Mouse (Mus musculus) fibroblast of lung, adult 2 months (primary cell): ENCODE measurements around the gene Pkm.
A peak's percentile ranks its signal among the peaks of the same experiment; 100 is the strongest.

Source experiments
- DNase-seq: peaks from one replicate; pipeline ENCODE4 v3.0.0-alpha.2; 2011; ENCODE audit warnings: low read depth

Gene Pkm

GRCm38 (mm10) chr9:59655958-59656634 is at the start of gene Pkm:
TSS of gene Pkm (plus strand) at chr9:59656368.
- peak; percentile 98 for DNase-seq

- DNase-seq = no peak
Observed at GRCm38 (mm10) chr9:59610950-59611349, 45.2 kb upstream of the Pkm start.

GRCm38 (mm10) chr9:59615797-59616196 is 40.4 kb upstream of the Pkm start:
- no peak for DNase-seq

GRCm38 (mm10) chr9:59616622-59617306 is 39.4 kb upstream of the Pkm start, which contains the start of gene Parp6:
TSS of gene Parp6 (plus strand) at chr9:59617284.
- peak; percentile 98 for DNase-seq

GRCm38 (mm10) chr9:59617307-59617973 is 38.7 kb upstream of the Pkm start:
- peak; percentile 5 for DNase-seq

- DNase-seq = no peak
Observed at GRCm38 (mm10) chr9:59638372-59638771, 17.8 kb upstream of the Pkm start.

GRCm38 (mm10) chr9:59639936-59640335 is 16.2 kb upstream of the Pkm start:
- no peak for DNase-seq

- no peak for DNase-seq
Observed at GRCm38 (mm10) chr9:59641320-59641719, 14.8 kb upstream of the Pkm start.

GRCm38 (mm10) chr9:59649911-59650310 is 6.3 kb upstream of the Pkm start:
- DNase-seq = no peak

- peak; percentile 69 for DNase-seq
Observed at GRCm38 (mm10) chr9:59653371-59653770, 2.8 kb upstream of the Pkm start.

GRCm38 (mm10) chr9:59654450-59654983 is 1.7 kb upstream of the Pkm start:
- DNase-seq = no peak

GRCm38 (mm10) chr9:59656635-59657617 is 758 bp downstream of the Pkm start:
- DNase-seq = peak; percentile 42

GRCm38 (mm10) chr9:59658146-59658545 is 2.0 kb downstream of the Pkm start:
- no peak for DNase-seq

GRCm38 (mm10) chr9:59659036-59660026 is 3.2 kb downstream of the Pkm start:
- peak; percentile 90 for DNase-seq

GRCm38 (mm10) chr9:59660421-59660820 is 4.3 kb downstream of the Pkm start:
- no peak for DNase-seq

- no peak for DNase-seq
Observed at GRCm38 (mm10) chr9:59661298-59661975, 5.3 kb downstream of the Pkm start.

- DNase-seq = no peak
Observed at GRCm38 (mm10) chr9:59663226-59663625, 7.1 kb downstream of the Pkm start.

- DNase-seq = no peak
Observed at GRCm38 (mm10) chr9:59663957-59664356, 7.8 kb downstream of the Pkm start.

GRCm38 (mm10) chr9:59664664-59665256 is 8.6 kb downstream of the Pkm start:
- no peak for DNase-seq
